Mouse (Mus musculus): ENCODE measurements around the gene Abi3bp.

Abi3bp gene

DNA sequence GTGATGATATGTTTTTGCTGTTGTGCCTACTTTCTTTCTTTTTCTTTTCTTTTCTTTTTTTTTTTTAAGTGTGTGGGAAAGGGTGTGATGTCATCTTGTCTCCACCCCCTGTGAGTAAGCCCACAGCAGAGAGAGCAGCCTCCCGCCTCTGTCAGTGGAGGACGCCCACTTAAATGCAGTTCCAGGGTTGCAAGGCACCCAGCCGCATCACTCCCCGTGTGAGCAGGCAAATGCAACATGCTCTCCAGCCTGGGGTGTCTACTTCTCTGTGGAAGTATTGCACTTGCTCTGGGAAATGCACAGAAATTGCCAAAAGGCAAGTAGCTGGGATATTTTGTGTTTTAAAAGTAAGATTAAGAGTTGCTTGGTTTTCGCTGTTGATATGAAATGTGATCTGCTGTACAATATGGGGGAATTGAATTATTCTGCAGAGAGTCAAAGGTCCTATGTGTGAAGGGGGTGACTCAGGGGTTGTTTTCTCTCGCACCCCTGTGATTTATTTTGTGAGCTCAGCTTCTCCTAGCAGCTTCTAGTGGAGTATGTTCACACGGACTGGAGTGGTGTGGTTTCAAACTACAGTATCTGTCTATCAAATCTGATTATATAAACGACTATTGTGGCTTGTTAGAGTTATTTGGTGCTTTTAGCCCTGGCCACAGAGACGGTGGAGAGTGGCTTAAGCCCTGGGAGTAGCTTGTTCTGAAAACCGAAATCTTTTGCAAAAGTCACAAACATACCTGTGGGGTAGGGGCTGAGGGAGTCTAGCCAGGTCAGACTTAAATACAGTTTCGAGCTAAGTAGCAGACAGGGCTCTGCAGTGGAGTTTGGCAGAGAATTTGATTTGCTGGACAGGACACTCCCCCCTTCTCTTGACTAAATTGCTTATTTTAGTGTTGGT, at the start of gene Abi3bp:
Gene Abi3bp, plus strand, starts transcription at position 202 of the 898 bp plus-strand sequence.
- no peak for DNase-seq

DNA sequence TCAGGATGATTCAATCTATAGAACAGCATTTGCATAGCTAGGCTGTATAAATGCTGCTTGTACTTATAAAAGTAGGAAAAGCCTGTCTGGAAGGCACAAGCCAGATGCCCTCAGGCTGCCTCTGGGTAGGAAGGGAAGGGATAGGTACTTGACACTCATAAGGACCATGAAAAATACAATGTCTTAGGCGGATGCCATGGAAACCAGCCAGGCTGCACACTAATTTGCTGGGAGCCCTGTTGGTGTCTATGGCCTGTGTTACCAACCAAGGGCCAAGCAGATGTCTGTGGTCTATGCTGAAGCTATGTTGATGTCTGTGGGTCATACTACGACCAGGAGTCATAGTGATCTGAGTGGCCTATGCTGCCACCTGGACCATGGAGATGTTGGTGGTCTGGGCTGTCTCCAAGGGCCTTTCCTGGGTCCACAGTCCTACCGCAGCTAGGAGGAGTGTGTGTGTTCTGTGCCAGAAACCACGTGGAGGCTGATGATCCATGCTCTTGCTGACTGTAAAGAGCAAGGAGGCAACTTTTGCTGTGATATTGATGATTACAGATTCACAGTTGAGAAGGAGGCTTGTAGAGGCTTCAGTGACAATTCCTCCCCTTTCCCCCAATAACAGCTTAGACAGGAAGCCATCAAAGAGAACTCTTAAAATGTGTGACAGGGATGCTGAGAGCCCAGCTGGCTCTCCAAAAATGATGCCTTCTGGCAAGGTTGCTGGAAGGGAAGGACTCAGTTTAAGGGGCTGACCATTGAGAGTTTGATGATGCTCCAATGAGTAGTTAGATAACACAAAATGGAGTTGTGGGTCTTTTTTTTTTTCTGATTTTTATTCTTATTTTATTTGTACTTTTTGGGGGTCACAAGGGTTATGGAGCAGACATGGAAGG, 42.1 kb upstream of the Abi3bp start:
- DNase-seq: no peak

DNA sequence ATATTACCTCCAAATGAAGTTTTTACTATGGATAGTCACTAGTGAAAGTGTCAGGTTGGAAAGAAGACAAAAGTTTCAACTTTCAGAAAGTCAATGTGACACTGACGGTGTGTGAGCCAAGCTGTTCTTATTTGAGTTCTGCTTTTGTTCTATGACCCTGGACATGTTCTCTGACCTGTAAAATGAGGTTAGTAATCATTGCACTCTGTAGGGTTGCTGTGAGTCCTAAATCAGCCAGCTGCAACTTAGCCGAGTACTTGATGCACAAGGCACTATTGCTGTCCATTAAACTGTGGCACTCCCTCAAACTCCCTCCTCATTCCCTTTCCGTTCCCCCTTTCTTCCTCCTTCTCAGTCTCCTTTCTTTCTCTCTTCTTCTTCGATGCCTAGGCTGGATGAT, 37.4 kb upstream of the Abi3bp start:
- DNase-seq: no peak

DNA sequence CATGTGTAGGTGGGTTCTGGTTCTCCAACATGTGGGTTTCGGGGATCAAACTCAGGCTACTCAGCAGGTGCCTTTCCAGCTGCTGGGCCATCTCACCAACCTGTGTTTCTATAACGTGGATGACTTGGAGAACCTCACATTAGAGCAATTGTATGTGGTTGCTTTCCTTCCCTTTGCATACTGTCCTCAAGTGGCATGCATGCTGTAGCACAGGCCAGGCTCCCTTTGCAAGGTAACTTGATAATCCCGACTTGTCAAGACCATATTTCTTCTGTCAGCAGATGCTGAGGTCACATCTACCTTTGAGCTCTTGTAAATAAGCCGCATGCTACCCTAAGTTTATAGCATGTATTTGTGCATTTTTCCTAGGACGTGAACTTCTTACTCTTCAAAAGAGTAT, 36.6 kb upstream of the Abi3bp start:
- DNase-seq: no peak

DNA sequence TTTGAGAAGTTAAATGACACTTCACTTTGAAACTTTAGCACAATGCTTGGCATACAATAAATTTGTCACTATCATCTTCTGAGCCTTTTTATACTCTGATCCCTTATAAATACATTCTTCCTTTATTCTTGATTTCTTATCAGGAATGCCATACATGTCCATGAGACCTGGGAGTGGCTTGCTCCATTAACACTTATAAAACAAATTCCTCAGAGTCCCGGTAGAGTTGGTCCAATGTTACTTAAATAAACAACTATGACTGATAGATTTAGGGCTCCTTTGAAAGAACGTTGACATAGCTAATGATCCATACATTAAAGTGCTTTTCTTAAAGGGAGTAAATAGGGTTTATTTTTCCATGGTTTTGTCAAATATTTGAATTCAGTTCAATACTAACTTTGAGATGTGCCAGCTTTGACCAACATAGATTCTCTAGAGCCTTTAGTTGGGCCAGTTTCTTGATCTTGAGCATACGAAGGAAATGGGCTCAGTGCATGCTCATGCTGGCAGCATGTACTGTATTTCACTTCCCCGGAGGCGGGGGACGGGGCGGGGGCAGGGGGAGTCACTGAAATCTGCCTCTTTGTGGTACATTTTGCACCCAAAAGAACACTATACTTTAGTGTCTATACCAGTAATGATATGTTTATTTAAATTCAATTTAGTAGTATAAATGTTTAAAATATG, 35.9 kb upstream of the Abi3bp start:
- no peak for DNase-seq

DNA sequence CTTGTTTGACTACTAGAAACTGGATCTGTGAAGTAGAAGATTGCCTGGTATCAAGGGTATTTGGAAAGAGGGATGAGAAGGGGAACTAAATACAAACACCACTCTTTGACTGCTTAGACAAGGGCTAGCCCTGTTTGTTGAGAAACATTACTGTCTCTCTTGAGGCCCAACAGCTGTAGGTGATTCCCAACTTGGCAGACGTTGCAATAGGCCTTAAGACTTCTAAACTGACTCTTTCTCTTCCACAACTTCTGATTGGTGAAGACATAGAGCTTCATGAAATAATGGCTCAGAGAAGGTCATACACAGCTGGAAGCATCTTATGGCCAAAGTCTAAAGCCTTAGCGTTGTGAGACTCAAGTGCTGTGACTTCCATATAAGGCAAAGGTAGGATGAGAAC, 26.2 kb upstream of the Abi3bp start:
- DNase-seq: no peak

DNA sequence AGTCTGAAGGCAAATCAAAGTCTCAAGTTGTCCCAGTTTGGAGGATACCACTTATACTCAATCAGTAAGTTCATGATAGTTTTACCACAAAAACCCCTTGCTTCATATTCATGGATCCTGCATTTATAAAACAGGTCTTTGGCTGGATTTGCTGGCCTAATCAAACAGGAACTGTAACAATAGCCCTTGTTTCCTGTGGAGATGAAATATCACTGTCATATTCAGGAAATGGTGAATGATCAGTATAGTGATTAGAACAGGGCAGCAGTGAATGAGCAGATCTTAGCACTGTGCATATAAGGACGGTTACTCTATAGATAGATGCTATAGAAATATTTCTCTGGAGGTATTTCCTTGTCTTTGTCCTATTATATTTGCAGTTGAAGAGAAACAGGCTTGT, 25.8 kb upstream of the Abi3bp start:
- DNase-seq: no peak

DNA sequence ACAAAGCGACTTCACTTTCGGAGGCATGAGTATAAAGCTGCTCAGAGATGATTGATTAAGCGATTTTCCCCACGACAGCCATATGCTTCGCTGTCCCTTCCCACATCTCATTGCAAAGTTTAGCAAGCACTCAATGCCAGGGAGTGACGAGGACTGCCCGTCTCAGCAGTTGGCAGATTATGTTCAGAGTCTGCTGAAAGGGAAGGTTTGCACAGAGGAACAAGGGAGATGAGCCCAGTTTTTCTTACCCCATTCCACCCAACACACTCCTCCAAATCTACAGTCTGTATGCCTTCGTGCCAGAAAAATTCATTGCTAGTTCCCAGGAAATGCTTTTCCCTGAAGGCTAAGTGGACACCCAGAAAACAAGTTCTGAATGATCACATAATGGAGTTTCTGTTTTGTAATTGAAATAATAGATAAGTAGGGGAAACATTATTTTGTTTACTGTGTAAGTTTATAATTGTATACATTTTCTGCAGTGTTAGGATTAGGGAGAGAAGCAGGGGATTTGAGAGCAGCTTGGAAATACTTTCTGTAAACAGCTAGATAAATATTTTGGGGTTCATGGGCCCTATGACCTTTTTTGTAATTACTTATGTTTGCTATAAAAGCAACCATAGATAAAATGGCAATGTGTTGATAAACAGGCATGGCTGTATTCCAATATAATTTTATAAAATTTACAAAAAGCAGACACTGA, 19.5 kb upstream of the Abi3bp start:
- DNase-seq: no peak

DNA sequence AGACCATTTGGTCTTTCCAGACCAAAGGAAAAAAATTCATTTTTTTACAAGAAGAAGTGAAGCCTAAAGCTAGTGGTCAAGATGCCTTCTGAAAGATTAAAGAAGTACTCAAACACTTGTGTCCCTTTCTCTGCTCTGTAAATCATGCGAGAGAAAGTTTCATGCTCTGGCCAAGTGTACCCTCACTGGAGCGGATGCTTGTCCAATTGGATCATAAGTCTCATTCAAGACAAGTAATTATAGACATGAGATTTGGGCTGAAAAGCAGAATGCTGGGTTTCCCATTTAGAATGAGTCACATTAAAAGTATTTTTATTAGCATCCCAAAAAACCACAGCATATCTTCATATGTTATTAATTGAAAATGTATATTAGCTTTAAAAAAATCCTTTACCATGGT, 4.5 kb upstream of the Abi3bp start:
- DNase-seq: no peak

DNA sequence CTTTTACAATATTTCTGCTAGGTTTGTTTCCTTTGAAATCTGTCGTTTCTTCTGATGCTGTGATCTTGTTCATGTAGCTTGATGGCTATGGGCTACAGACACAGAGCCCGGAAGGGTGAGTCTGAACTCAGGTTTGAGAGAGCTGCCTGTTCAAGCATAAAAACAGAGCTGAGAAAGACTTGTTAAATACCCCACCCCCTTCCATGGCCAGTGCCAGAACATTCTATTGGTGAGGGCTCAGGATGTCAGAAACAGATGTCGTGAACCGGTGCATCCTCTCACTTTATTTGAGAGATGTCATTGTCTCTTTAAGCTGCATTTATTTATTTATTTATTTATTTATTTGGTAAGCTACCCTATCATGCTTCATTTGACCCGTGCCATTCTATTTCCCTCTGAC, 2.0 kb upstream of the Abi3bp start:
- no peak for DNase-seq

DNA sequence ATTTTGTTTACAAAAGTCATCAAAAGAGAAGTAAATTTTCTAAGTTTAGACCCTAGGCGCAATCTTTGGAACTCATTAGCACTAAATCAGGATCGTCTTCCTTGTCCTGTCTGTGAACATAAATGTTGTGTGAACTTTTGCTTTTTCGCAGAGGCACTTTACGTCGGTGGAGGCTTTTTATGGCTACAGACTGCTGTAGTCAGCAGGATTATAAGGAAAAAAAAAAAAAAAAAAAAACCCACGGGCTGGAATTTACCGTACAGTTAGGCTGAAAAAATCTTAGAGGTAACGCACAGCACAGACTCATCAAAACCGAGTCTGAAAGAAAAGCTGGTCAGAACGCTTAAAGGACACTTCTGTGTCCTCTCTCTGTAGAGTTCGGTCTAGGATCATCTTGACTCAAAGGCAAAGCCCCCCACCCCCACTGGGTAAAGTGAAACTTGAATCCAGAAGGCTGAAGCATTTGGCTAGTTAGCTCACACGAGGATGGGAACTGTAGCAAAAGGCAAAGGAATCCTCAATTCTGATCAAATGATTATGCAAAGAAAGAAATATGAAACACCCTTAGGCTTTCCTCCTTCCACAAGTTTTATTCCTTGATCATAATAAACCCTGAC, 1.0 kb downstream of the Abi3bp start:
- no peak for DNase-seq

DNA sequence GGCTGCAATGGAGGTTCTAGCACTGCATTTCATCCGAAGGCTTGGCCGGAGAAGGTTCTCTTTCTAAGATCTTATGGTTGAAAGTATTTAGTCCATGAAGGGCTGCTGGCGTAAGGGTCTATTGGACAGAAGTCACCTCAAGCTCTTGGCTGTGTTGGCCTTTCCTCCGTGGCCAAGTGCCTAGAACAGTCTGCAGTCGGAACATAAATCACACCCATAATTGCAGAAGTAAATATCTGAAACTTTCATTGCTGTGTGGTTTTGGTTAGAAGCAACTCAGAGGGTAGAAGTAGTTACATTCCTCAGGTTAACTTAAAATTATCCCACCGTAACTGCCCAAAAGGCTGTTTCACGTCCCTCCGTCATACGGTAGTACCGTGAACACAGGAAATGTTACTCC, 5.8 kb downstream of the Abi3bp start:
- no peak for DNase-seq

DNA sequence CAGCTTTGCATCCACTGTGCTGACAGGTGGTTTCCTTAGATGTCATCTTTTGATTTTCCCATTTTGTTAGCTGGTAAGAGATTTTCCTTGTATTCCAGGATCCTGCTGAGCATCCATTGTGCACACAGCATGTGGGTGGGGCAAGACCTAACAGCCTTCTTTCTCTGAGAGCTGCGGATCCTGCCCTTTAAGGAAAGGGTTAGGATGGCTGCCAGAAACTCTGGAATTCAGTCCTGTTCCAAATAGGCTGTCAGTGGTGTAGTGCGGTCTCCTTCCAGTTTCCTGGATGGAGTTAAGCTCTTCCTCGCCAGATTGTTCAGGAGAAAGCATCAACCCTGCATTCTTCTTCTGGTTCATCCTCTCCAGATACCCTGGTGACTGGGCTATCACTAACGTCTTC, 8.8 kb downstream of the Abi3bp start:
- no peak for DNase-seq

DNA sequence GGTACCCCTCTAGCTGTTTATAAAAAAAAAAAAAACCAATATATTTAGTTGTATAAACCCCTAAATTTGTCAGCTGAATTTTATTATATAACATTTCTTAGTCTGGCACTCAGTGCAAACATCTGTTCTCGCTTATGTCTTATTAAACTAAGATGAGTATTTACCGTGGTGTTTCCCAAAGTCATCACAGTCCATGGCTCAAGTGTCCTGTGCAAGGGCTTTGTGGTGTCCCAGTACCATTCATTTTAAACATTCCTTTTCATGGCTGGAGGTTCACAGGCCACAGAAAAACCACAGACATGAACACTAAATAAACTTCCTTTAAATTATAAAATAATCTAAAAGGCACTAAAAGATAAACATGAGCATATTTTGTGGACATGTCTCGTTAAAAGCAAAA, 13.2 kb downstream of the Abi3bp start:
- no peak for DNase-seq

DNA sequence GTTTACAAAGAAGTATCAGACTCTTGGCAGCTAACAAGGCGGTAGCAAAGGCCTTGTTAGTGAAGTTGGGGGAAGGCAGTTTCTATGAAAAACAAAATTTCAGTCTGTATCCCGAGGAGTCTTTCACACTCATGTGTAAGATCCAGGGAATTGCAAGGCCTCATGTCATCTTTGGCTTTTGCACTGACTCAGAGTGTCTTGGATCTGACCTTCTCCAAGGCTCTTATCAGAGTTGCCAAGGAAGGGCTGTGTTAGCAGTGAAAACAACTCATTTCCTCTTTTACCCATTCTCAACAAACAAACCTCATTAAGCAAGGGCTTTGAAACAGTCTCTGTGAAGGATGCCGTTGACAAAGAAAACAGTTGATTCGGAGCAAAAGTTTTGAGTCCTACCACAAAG, 17.6 kb downstream of the Abi3bp start:
- DNase-seq: no peak

DNA sequence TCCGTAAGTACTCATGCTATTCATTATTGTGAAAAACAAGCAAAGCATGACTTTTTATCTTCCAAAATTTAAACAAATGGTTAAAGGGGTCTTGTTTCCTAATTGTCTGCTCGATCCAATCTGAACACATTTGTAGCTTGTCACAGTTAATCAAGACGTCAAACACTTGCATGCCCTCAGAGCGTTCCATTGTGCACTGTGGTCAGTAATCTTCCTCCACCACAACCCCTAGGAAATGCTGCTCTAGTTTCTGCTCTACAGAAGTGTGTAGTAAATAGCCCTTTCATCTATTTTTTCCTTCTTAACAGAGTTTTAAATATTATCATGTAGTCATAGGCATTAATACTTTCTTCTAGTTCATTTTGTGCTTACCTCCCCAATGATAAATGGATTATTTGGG, 19.1 kb downstream of the Abi3bp start:
- DNase-seq: no peak

DNA sequence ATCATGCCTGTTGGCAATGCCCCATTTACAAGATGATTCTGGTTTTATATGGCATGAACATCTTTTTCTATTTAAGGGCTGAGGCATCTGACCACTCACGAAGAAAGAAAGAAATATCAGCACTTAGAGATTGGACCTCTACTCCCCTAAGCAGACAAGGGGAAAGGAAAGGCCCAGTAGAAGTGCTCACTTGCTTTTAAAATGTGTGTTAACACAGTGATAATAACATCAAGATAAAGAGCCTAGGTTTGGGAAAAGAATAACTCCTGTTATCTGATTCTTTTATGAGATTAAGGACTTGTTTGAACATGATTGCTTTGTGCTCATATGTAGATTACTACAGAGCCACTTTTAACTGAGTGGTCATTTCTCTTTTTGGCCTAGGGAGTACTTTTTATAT, 21.0 kb downstream of the Abi3bp start:
- no peak for DNase-seq

DNA sequence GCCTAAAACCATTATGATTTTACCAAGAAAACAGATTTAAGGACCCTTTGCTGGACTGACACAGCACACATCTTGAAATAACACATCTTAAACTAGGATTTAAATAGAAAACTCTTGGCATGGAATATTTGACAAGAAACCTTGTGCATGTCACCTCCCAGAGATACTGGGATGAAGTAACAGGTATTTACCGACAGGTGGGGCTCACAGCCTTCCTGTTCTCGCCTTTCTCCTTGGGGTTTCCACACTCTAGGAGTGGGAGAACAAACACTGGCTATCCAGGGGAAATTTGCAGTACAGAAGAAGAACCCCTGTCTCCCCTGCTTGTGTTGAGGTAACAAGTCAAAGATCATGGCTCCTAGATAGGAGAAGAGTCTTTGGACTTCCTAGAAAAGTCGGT, 22.8 kb downstream of the Abi3bp start:
- no peak for DNase-seq

DNA sequence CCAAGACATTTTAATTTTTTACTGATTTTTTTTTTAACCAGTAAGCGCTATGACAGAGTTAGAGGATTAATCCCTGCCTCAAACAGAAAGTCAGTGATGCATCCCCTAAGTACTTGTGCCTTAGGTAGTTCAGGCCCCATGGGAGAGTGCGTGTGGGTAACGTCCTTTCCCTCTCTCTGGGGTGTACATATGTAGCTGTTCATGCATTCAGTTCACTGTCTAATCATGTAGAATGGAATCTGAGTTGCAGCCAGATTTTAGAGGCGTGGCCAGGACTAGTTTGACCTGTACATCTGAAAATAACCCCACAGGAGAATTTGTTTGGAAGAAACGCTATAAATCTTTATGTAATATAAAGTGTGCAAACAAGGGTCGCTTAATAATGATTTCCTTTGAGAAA, 23.4 kb downstream of the Abi3bp start:
- DNase-seq: no peak

DNA sequence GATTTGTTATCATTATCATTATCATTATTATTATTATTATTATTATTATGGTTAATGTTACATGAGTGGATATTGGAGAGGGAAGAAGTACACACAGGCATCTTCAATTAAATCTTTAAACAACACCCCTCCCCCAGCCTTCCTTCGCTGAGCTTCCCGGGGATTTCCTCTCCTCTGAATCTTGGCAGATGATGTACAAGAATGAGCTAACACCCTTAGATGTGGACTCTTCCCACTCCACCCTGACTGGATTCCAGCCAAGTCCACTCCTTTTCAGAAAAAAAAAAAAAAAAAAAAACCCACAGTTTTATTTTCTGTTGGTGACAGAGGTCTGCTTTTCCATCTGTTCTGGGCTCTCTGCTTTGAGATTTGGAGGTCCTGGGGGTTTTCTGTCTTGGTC, 23.8 kb downstream of the Abi3bp start:
- DNase-seq: no peak

DNA sequence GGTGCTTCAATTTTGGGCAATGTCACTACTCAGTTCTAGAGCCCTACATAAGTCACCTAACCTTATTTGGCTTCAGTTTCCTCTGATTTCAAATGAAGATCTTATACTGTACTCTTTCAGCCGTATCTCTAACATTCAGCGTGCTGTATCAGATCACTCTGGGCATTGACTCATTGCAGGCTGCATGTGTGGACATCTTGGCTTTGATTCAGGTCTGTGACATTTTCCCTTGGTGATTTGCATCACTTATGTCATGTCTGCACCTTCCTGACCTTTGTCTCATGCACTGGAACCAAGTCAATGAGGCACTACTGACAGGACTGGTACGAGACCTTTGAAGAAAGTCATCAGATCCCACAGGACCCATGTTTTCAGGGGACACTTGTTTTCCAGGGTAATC, 24.5 kb downstream of the Abi3bp start:
- no peak for DNase-seq

DNA sequence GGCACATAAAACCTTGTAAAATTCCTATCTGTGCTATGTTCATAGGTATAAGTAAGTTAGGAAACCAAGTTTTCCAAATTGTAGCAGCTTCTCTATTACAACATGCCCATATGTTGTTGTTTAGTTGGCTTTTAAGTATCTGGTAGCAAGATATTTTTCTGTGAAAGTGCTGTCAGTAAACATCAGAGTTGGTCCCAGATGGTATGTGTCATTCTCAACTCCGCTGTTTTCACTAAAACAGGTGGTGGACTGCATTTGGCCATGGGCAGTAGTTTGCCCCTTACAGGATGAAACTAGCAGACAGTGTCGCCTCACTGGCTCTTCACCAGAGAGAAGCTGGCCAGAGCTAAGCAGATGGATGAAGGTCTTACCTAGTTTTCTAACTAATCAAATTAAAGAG, 26.3 kb downstream of the Abi3bp start:
- DNase-seq: no peak
